Mouse (Mus musculus) retina, embryonic 14.5 days (tissue): ENCODE measurements at regions not wholly inside any gene's neighbourhood (a gene's known extent, or its start where the extent isn't known, plus 50 kb on each side); places are given as distances from the start of the nearest gene placed in this dataset.

Experiments
- DNase-seq: peaks from one replicate; pipeline ENCODE4 v3.0.0-alpha.2; 2015; ENCODE audit warnings: low spot score

- DNase-seq: no peak
Observed at GRCm38 (mm10) chr6:50713297-50713696, 59.1 kb upstream of the Npvf start.

- DNase-seq: no peak
Observed at GRCm38 (mm10) chr6:50718631-50719030, 64.4 kb upstream of the Npvf start.

DNA sequence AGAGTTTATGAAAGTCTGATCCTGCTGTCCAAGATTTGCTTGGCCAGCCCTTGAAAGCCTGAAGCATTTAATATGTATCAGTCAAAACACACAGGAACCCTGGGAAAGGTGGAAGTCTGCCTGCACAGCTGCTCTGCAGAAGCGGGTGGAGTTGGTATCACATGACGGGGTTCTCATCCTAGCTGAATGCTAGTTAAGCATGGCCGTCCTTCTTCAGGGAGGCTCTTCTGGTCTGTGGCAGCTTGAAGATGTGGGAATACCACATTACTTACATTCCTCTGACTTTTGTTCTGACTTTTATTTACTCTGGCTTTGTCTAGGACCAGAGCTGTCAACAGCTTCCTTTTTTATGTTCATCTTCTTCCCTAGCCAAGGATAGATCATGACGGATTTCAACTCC is 66.1 kb upstream of the Npvf start:
- no peak for DNase-seq

DNA sequence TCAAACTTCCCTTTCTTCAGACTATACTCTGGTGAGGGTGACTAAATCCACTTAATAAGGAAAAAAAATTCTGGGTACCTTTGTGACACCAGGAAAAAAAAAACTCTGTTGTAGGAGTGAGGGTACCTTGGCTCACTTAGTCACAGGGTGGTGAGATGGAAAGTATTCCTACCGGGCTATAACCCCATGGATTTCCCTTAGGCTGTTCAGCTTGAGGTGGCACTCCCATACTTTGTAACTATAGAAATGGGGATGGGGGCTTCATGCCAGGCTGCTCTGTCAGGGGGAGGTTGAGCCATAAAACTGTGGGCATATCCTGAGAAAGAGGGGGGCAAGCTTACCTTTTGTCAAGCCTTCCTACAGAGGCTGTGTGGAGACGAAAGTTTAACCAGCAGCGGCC is 71.4 kb upstream of the Npvf start:
- no peak for DNase-seq

- DNase-seq: no peak
Observed at GRCm38 (mm10) chr6:50726166-50726591, 71.9 kb upstream of the Npvf start.

DNA sequence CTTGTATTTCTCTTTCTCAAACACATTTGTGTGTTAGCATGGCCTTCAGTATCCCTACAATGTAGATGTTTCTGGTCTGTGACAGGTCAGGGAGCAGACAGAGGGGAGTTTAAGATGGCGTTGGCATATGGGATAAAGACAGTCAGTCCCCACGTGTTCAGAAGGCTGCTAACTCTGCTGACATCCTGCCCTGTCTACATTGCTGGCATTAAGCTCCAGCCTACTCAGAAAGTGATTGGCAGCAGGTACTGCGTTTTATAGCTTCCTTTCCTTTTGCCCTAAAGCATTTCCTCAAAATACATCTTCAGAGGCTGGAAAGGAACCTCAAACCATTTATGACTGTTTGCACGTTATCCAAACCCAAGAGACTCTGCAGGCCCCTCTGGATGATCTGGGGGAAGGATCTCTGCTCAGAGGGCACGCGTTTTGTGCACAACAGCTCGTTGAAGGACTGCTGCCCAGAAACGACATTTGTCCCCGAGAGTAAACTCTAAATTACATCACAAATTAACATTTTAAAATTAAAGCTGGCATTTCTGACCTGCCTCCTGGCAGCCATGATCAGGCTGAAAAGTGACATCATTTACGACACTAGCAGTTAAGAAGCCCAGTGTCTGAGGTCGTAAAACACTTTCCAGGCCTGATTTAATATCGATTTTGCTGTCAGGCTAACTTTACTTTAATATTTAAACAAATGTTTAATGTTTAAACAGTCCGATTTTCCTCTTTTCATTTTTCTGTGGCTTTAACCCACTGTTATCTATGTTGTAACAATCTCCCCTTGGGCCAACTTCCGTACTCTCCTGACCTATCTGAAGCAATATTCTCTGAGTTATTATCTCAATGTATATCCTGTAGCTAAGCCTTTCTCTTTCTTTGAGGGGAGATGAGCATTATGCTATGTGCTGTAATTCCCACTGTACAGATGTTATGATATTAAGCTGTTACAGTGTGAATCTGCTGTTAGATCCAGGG is 76.8 kb upstream of the Npvf start:
- no peak for DNase-seq

GRCm38 (mm10) chr6:50734701-50735100 is 80.5 kb upstream of the Npvf start:
- DNase-seq: no peak

GRCm38 (mm10) chr6:50735825-50736224 is 81.6 kb upstream of the Npvf start:
- no peak for DNase-seq

GRCm38 (mm10) chr6:50742009-50742408 is 87.8 kb upstream of the Npvf start:
- no peak for DNase-seq

DNA sequence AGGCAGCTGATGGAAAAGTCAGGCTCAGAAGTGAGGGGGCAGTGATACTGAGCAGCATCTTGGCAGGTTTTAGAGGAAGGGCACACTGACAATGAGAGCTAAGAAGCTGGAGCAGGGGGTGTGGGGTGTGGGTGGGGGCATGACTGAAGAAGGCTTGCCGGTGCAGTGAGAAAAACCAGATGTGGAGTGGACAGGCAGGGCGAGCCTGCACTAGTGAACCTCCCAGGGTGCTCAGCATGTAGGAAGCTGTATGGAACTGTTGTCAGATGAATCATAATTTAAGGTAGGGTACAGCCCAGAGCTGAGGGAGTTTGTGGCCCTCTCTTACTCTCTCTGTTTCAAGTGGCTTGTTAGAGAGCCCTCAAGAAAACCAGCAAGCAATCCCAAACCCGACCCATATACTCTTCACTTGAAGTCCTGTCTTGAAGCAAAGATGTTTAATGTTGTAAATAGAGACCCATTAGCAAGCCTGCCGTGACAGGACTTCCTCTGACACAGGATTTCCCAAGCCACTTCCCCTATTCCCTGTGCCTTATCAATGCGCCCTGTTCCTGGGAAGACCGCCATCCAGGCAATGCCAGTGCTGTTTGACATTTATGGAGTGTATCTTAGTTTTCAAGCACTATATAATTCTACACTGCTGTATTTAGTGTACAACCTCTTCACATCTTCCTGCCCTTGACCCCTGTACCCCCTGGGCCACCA is 90.4 kb upstream of the Npvf start:
- no peak for DNase-seq

GRCm38 (mm10) chr6:50753151-50753550 is 98.9 kb upstream of the Npvf start:
- no peak for DNase-seq

DNA sequence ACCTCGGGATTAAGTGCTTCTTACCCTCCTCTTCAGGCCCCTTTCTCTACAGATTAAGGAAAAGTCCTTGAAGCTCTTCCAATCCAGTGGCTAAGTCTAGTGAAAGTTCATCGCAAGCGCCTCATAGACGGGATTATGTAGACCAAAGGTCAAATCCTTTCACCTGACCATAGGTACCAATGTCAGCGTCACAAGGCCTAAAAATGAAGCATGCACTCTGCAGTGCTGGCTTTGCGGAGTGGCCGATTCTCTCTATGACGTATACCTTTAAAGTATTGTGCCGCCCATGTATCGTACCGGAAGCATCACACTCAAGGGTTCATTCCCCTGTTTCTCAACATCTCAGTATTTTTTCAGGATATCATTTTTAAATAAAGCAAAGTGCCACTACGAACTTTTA is 100.5 kb upstream of the Npvf start:
- no peak for DNase-seq

GRCm38 (mm10) chr6:50760367-50760766 is 106.1 kb upstream of the Npvf start:
- DNase-seq: no peak

DNA sequence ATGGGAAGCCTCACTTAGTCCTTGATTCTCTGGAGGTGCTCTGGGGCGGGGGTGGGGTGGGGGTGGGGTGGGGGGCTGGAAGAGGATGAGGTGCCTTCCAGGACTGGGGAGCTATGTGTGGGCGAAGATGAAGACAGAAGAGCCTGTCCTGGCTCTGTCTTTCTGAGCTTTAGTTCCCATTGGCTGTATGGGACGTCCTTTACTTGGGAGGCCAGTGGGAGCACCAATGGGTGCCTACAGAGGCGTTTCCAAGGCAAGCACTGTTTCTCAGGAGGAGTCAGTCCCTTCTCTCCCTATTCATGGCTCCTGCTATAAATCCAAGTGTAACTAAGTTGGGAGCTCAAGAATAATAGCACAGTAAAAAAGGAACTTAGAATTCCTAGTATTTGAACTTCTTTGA is 108.9 kb upstream of the Npvf start:
- DNase-seq: no peak

DNA sequence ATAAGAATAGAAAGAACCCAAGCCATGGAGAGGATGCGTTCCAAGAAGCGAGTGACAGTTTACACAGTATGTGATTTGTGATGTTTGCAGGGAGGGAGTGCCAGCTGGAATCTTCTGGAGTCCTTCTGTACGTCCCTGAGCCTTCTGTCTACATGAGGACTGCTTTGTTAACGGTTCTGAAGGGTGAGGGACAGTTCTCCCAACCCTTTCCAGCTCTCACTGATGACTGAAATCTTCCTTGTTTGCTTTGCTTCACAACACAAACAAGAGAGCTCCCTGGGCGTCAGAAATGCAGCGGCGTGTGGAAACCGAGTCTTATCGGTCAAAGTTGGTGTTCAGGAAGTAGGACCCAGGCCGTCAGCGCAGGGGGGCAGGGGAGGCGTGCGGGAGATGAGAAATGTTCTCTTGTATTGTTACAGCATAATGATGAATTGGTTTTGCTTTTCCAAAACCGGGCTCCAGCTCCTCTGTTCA is 112.2 kb upstream of the Npvf start:
- DNase-seq: no peak

DNA sequence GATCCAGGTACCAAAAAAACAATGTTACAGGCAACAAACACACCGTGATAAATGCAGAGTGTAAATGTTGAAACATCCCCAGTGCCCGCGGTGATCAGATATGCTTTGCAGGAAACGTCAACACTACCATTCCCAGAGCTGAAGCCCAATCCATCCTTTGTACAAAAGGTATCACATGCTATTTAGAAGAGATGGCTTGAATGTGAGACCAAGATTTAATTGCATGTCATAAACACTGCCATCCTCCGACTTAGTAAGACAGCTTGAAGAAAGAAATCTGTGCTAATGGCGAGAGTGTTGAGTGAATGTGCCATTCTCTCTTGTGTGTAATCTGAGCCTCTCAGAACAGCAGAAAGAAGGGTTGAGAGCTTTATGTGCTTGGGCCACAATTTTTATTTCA is 112.9 kb upstream of the Npvf start:
- no peak for DNase-seq

DNA sequence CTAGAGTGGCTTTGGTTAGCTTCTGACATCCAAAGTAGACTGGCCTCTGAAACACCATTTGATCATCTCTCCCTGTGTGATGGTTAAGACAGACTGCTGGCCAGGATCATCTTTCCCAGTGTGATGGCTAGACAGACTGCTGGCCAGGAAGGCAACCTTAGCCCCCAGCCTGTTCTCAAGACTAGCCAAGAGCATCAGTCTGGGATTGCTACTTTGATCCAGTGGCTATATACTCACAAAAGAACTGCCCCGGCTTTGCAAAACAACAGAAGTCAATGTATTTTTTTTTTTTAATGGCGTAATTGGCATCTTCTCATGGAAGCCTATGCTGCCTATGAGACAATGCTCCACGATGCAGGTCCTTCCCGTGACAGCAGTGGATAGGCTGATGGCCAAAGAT is 113.6 kb upstream of the Npvf start:
- DNase-seq: no peak

GRCm38 (mm10) chr6:50769101-50769500 is 114.9 kb upstream of the Npvf start:
- DNase-seq: no peak

GRCm38 (mm10) chr6:50770481-50770880 is 116.2 kb upstream of the Npvf start:
- peak; percentile 77 for DNase-seq

DNA sequence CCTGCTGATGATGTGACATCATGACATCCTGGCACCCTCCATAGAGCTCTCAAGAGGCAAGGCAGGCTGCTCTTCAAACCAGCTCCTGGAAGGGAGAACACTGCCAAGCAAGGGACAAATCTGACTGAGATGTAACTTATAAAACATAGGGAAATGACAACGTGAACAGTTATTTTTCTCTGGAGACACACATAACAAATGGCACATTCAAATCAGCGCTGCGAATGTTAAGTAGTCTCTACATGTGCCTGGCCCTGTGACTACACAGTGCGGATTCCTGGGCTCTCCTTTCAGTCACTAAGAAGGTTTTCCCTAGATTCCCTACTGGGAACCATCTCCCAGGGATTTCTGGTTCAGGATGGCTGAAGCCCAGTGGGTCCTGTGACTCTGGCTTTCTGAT is 121.4 kb upstream of the Npvf start:
- DNase-seq: no peak

DNA sequence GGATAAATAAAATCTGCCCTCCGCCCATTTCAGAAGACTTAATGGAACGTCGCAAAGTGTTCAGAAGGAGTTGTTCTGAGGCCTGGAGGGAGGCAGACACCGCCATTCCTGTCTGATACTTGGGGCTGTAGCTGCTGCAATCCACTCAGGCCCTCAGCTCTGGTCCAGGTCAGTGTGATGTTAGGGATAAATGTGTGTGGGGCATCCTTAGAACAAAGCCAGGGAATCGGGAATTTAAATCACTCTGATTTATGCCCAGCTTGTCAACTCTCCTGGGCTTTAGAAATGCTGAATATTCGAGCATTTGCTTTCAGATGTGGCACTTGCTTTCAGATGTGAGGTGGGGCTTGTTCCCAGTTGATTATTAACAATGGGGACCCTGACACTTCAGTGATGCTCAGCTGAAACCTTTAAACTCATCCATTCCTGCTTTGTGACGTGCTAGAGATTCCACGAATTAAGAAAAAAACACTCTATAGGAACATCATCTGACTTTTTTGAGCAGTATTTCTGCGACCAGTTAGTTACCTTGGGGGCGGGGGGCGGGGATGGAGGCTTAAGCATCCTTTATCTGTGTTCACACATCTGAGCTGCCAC is 122.1 kb upstream of the Npvf start:
- no peak for DNase-seq

DNA sequence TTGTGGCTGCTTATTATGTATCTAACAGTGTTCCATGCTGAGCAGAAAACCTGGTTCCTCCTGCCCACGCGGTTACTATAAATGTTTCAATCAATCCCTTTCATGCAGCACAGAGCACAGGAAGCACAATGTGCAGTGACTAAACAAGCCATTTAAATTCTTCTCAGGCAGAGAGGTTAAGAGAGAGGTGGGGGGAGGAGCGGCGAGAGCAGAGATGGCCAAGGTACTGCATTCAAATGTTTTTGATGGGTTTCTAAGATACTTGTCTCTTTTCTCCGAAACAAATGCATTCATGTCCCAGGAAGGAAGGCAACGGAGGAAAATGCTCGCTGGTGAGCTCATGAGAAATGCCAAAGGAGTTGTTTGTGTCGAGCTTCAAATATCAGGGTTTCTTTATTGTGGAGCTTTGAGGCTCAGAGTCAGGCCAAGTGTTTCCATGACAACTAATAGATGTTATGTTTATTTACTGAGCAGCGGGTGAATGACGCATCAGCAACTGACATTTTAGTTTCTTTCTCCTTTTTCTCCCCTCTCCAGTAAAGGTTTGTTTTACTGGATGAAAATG is 122.8 kb upstream of the Npvf start:
- DNase-seq: peak; percentile 66
